Mouse (Mus musculus) layer of hippocampus, adult 8-10 months (tissue): ENCODE results near the gene Tcf20. TPM values are rescaled to one million over a fixed set of nuclear protein-coding genes. Genes with fewer than 3 reads are reported as not detected.

Experiments used
- DNase-seq, 2 experiments: peaks; one replicate each; pipeline ENCODE4 v3.0.0; 2022; ENCODE audit warnings: low spot score in 2 of 2
- total RNA-seq, 4 experiments: library from RNA; stranded (reverse); gene quantifications; 2 replicates each; pipeline ENCODE4 v1.2.4; 2022

Tcf20 gene
- total RNA-seq, 4 experiments from 2014 or later, result 192 to 215 (median 201) TPM

DNA sequence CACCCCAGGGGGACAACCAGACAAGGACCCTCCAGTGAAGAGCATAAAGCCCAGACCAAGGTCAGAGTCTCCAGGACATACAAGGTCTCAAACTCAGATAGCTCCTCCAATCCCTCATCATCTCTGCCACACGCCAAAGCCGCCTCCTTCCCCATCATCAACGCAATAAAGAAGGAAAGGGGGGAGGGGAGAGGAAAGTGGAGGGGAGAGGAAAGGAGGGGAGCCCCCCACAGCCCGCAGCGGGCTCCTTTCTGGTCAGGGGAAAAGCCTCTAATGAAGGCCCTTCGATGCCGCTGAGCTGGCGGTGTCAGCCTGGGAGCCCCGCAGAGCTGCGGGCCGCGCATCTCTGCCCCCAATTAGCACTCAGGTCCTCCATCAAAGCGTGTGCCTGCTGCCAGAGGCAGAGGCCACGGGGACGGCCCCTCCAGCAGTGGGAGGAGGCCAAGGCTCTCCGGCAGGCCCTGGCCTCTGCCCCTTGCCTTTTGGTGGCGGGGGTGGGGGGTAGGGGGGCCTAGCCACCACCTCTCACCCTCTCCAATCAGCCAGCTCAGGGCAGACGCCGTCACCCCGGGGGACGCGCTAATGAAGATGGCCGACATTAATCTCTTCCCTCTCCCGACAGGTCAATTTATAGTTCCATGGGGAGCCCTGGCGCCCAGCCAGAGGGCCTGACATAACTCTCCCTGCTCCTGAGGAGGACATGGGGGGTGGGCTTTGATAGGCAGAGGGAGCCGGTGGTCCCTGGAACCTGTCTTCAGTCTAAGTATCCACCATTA lies 26.7 kb downstream of the Tcf20 start:
- DNase-seq, result no peak

GRCm38 (mm10) chr15:82959151-82959550 lies 28.5 kb downstream of the Tcf20 start:
- DNase-seq, result no peak

DNA sequence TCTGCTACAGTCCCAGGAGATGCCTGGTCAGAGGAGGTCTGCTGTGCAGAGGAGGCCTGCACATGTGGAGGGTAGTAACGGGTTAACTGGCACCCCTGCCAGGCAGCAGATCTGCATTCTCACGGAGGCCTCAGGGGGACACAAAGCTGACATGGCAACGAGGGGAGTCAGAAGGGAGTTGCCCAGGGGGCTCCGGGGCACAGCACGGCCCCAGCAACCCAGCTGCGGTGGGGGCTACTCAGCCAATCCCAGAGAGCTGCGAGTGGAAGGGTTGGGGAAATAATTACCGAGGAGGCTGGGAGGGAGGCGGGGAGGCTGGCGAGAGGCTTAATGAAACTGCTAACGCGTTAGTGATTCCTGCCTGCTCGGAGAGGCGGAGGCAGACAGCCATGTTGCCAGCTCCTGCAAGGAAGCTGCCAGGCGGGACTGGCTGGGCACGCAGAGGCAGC lies 29.4 kb downstream of the Tcf20 start:
- DNase-seq, result peak; percentile 60 to 72

GRCm38 (mm10) chr15:82956721-82957120 lies 31.0 kb downstream of the Tcf20 start:
- no peak for DNase-seq

GRCm38 (mm10) chr15:82956310-82956709 lies 31.4 kb downstream of the Tcf20 start:
- DNase-seq, result no peak

DNA sequence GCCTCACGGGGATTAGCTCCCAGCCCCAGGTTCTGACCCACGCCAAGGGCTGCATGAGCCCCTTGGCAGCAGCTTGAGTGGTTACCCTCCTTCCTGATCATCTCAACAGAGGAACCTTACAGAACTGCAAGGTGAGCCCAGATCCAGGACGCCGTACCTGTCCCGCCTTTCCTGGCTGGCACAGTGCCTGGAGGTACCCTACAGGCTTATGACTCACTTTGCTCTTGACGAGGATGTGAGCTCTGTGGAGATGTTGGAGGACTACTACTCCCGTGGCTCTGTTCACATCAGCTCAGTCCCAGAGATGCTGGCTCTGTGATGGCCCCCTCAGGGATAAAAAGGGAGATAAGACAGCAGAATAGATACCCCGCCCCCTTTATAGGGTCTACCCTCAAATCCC lies 32.4 kb downstream of the Tcf20 start:
- DNase-seq, result no peak

DNA sequence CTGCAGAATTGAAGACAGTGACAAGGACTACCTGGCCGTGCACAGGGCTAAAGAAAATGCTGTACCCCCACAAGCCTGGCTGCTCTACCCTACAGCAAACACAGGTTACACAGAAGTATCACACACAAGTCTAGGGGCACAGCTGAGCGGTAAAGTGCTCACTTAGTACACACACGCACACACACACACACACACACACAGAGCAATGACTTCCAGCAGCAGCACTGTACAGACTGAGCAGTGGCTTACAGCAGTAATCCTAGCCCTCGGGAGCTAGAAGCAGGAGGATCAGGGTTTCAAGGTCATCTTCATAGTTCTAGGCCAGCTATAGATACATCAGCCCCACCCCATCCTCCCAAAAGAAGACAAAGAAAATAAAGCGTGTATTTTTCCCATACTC lies 33.6 kb downstream of the Tcf20 start:
- DNase-seq, result no peak

GRCm38 (mm10) chr15:82953096-82953495 lies 34.6 kb downstream of the Tcf20 start:
- no peak for DNase-seq

DNA sequence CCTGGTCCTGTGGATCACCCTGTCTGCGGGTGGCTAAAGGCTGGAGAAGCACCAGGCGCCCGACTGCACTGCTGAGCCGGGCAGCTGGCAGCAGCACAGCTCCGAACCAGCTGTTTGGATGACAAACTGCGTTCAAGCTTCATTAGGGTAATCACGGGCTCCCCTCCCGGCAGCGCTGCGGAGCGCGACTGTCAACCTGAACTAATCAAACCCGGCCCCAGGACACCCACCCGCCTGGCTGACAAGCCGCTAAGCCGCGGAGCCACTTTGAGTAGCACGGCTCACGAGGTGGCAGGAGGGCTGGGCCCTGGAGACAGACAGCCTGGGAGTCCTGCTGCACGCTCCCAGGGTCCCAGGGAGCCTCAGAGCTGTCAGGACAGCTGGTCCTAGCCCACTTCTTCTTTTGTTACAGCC lies 35.4 kb downstream of the Tcf20 start:
- no peak for DNase-seq

DNA sequence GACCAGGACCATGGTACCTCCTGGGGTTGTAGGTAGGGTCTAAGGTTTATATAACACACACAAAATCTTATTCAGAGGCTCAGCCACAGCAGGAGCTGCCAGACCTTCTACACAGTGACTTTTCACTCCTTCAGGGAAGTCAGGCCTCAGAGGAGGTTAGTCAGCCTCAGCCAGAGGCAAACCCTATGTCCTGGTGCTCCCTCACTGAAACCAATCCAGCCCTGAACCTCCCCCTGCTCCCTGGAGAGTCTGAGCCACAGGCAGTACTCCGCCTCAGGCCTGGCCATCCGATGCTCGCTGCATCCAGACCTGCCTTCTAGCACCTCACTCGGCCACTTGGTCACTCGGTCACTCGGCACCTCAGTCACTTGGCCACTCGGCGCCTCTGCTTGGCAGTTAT lies 37.4 kb downstream of the Tcf20 start:
- no peak for DNase-seq

GRCm38 (mm10) chr15:82947431-82947830 lies 40.2 kb downstream of the Tcf20 start:
- no peak for DNase-seq

- DNase-seq, result no peak
Observed at GRCm38 (mm10) chr15:82944479-82945195, 43.0 kb downstream of the Tcf20 start.

- DNase-seq, result peak in 1 of 2 experiments; percentile 71
Observed at GRCm38 (mm10) chr15:82941733-82942132, 45.9 kb downstream of the Tcf20 start.

DNA sequence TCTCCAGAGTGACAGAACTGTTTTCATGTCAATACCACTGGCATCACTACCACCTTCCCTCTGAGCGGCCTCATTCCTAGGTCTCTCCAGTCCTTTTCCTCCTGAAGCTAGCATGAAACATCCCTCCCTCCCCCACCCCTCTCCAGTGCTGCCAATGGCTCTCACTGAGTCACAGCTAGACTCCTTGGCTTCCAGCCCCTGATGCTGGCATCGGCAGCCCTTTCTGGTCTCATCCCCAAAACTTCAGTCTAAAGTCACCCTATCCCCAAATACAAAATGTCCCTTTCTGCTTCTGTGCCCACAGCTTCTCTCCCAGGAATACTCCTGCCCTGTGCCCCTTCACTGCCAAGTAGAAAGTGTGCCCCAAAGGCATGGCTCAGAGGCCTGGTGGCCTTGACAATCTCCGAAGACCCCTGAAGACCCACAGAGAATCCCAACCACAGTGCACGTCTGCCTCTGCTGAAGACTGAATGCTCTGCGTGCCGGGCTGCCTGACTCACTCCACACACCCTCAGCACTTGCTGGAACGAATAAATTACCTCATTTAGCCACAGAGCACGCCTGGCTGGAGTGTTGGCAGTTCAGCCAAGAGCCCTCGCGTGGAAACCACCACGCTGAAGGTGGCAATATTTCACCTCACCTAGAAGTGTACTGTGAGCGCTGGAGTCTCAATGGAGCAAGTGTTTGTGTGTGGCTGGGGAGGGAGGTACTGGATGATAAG lies 47.0 kb downstream of the Tcf20 start:
- DNase-seq, result no peak

DNA sequence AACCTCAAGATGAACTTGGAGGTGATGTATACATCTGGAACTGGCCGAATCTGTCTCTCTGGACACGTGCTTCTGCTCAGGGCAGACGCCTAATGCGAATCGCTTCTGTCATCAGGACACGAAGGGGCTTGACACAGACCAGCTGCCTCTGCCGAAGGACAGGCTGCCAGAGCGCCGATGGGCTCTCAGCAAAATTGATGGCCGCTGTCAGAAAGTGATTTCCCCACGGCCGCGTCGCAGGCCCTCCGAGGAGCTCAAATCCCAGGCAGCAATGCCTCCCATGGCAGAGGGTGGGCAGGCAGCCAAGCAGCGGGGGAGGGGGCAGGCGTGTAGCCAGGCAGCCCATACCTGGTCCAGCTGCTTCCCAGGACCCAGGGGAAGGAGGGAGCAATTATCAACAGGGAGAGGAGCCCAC lies 49.5 kb downstream of the Tcf20 start:
- DNase-seq, result no peak

DNA sequence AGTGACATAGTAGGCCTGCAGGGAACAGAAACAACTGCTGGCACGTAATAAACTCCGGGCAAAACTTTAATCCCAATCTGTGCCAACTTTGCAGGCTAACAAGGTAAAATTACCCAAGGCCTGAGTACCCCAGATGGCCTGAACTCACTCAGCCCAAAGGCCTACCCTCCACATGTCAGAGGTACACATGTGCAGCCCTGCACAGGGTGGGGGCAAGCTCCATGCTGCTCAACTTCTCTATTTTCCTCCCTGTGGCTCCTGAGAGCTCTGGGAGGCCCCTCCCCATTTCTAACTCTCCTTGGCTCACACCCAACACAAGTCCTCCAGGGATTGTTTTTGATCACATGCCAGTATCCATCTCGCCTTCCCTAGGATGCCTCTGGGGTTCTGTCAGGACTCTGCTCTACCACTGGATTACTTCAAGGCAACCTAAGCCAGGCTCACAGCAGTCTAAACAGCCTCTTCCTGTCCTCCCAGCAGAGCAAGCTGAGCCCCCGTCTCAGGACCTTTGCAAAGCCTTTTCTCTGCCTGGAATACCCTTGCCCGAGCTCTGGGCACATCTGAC lies 50.2 kb downstream of the Tcf20 start:
- DNase-seq, result no peak

DNA sequence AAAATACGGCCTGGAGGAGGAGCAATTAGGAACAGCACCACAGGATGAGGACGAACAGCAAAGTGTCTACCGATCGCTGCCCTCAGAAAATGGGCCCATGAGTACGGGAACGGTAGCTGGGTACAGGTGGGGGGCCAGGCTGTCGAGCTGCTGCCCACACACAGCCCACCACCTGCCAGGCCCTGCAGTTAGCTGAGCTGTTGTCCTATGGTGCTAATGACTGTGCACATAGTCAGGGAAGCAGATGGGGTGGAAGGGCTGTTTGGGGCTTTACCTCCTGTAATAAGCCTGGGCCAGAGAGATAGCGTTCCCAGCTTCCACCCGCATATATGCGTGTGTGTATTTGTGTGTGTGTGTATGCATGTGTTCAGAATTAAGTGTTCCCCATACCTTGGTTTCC lies 52.7 kb downstream of the Tcf20 start:
- peak; percentile 60 to 74 for DNase-seq

DNA sequence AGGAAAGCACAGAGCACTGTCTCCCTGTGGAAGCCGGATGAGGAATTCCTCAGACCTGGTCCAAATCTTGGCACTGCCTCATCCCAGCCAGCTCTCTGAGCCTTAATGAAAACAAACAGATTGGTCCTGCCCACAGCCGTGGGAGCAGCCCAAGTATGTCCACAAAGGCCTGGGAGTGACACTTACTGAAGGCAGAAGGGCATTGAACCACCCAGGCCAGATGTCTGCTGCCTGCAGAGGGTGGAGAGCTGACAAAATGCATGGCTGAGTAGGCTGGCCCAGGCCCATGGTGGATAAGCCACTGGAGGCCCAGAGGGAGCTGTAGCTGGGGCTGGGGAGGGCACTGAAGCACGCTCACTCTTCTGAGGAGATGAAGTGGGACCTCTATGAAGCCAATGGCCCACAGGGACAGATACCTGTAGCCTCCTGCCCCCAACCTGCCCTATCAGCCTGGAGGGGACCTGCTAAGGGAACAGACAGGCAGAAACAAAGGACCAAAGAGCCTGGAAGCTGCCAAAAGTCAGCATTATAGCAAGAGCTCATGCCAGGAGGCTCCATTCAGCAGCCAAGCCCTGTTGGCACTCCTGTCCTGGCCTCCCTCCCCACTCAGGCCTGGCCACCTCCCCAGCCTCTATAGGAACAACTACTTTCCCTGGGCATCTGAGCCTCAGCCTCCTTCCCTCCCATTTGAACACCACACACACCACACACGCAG lies 54.6 kb downstream of the Tcf20 start:
- no peak for DNase-seq

DNA sequence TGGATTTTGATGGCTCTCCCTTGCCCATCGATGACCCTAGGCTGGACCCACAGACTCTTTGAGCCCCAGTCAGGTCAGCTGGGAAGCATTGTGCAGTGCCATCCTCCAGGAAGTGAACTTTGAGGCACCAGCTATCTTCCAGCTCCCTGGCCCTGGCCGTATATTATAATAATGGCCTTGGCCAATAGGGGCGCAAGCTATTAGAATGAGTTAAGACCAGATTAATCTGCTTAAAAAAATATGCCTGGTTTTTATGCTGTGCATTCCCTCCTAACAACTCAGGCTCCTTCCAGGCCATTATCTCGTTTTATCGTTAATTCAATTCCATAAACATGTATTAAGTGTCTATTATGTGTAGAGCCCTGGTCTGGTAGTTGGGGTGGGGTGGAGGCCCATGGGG lies 56.2 kb downstream of the Tcf20 start:
- no peak for DNase-seq

GRCm38 (mm10) chr15:82929595-82929994 lies 58.1 kb downstream of the Tcf20 start:
- no peak for DNase-seq

- no peak for DNase-seq
Observed at GRCm38 (mm10) chr15:82928844-82929243, 58.8 kb downstream of the Tcf20 start.
